Comparison of ENCODE assay signal across 12 mouse cellular contexts in genomic region chr12:85462802-85463201, GRCm38 (mm10). TPM values are rescaled to one million over a fixed set of nuclear protein-coding genes. Genes with fewer than 3 reads are reported as not detected.
DNase-seq lines count a peak whose midpoint lies in the region; ATAC-seq and TF ChIP-seq lines count a peak whose summit lies in the region.
"Had no signal": no experiment of that assay in that cellular context is flagged by ENCODE, and none has a peak within 500 bp of the region (broad histone marks: within the 10 kb centered on the region; RNA-seq: fewer than 3 reads in every experiment).

No protein-coding gene starts in this region.

- H3K4me3 ChIP-seq in gastrocnemius, adult 2 months: peak overlapping the region; percentile 58
- no peak overlapping the region for H3K4me3 ChIP-seq in embryonic facial prominence, embryonic 15.5 days (replicated peaks)
- no peak overlapping the region for H3K4me3 ChIP-seq in small intestine, adult 2 months (ENCODE audit: low read depth, low read length)
- H3K4me3 ChIP-seq: left cerebral cortex, adult 2 months; limb, embryonic 15.5 days had no signal

- intact Hi-C loops in gastrocnemius, adult 2 months (cut with DNase I): no loop called here
- intact Hi-C loops in gastrocnemius, postnatal 14 days (cut with DNase I; ENCODE audit: low total_unique reads): no loop called here

- H3K27ac ChIP-seq in gastrocnemius, adult 2 months: peak overlapping the region; percentile 77
- H3K27ac ChIP-seq in embryonic facial prominence, embryonic 15.5 days (replicated peaks): peak overlapping the region; percentile 44; the same call in 1 of the 2 replicates
- H3K27ac ChIP-seq in small intestine, adult 2 months (ENCODE audit: insufficient read depth, low read depth, low read length): peak overlapping the region; percentile 24; the same call in 1 of the 2 replicates
- H3K27ac ChIP-seq: left cerebral cortex, adult 2 months had no signal

- no peak overlapping the region for H3K4me2 ChIP-seq in embryonic facial prominence, embryonic 15.5 days (replicated peaks)
- H3K4me2 ChIP-seq: limb, embryonic 15.5 days had no signal

- no peak for DNase-seq in gastrocnemius, adult 2 months
- no peak for DNase-seq in gastrocnemius, postnatal 14 days
- DNase-seq in kidney, postnatal 14 days: peak; percentile 48
- no peak for DNase-seq in kidney, adult 11 months
- DNase-seq in embryo, embryonic 10 days (ENCODE audit: low spot score): no peak
- DNase-seq: cerebellum, adult 2 months; thymus, adult 2 months had no signal

- H3K36me3 ChIP-seq in embryonic facial prominence, embryonic 15.5 days: no peaks in the 10 kb centered on the region
- H3K36me3 ChIP-seq in small intestine, adult 2 months (ENCODE audit: control insufficient read depth, insufficient read depth, low read length): no peaks in the 10 kb centered on the region
- H3K36me3 ChIP-seq: limb, embryonic 15.5 days had no signal

- no peak for TF ChIP-seq CTCF in gastrocnemius, adult 2 months (IDR thresholded peaks at IDR 0.05)
- TF ChIP-seq CTCF in small intestine, adult 2 months (IDR thresholded peaks at IDR 0.05; ENCODE audit: extremely low read depth, insufficient read length, insufficient replicate concordance, low read depth, low read length): no peak

- no peaks in the 10 kb centered on the region for H3K27me3 ChIP-seq in embryonic facial prominence, embryonic 15.5 days
- no peaks in the 10 kb centered on the region for H3K27me3 ChIP-seq in small intestine, adult 2 months (ENCODE audit: control insufficient read depth, insufficient read depth, low read length)
- H3K27me3 ChIP-seq: limb, embryonic 15.5 days had no signal

- WGBS in embryonic facial prominence, embryonic 15.5 days: 40% methylated on average over 7 of the region's 7 CpGs
- 66% methylated on average over 7 of the region's 7 CpGs for WGBS in small intestine, adult 2 months

- no peak overlapping the region for H3K9ac ChIP-seq in embryonic facial prominence, embryonic 15.5 days
- H3K9ac ChIP-seq: limb, embryonic 15.5 days had no signal

- peaks cover 34% of the 10 kb centered on the region for H3K4me1 ChIP-seq in embryonic facial prominence, embryonic 15.5 days
- H3K4me1 ChIP-seq in small intestine, adult 2 months (ENCODE audit: control insufficient read depth, insufficient read depth, insufficient read length, low read length): peaks cover 12% of the 10 kb centered on the region

- ATAC-seq in embryonic facial prominence, embryonic 15.5 days (ENCODE audit: insufficient number of reproducible peaks, low FRiP score, low TSS enrichment, low read depth): no peak
- ATAC-seq in megakaryocyte progenitor cell, adult 5-6 weeks (replicated peaks; ENCODE audit: poor library complexity): no peak

- H3K9me3 ChIP-seq in embryonic facial prominence, embryonic 15.5 days (replicated peaks): no peaks in the 10 kb centered on the region
- H3K9me3 ChIP-seq: limb, embryonic 15.5 days had no signal

- TF ChIP-seq POLR2A in small intestine, adult 2 months (IDR thresholded peaks at IDR 0.05; ENCODE audit: low read depth, low read length): no peak

RNA-seq across cellular contexts. Expression of gene Fos, which starts 10.9 kb away (rescaled TPM):
- total RNA-seq in gastrocnemius, adult 2 months (2021): 1 to 10 TPM; 3.6 to 8.7 TPM
- 1 to 10 TPM; 7.6 to 8.9 TPM for total RNA-seq in gastrocnemius, postnatal 14 days (2021)
- 22.7 and 23.9 TPM in 2 replicates for polyA plus RNA-seq in embryonic facial prominence, embryonic 15.5 days (2015; fragmentation: Nextera tagmentation; extraction: Ambion mirVana)
- polyA plus RNA-seq in small intestine, adult 2 months (2012; rRNA removed): 103 and 283 TPM in 2 replicates
- 94.5 and 144 TPM in 2 replicates for total RNA-seq in megakaryocyte progenitor cell, adult 5-6 weeks (2015)
- total RNA-seq in megakaryocyte progenitor cell, adult 5-6 weeks (2017): 72.4 and 111 TPM in 2 replicates

Comparison
In these comparisons a context has a peak if more than half of its experiments do, and no peak if none do; other contexts are left out.
1. H3K27ac ChIP-seq: peak in every context shown above with its lines; median percentile 77 in gastrocnemius, adult 2 months; 44 in embryonic facial prominence, embryonic 15.5 days; 24 in small intestine, adult 2 months.
2. RNA of gene Fos, which starts 10.9 kb away (total RNA-seq): 72.4 to 144 TPM in megakaryocyte progenitor cell, adult 5-6 weeks; 7.6 to 8.9 TPM in gastrocnemius, postnatal 14 days and 3.6 to 8.7 TPM in gastrocnemius, adult 2 months; every median in the first group is over 4 times any median in the second.